Mouse (Mus musculus) embryonic fibroblast, embryonic 13.5 days (primary cell): ENCODE measurements around the gene Stx6. TPM values are rescaled to one million over a fixed set of nuclear protein-coding genes. Genes with fewer than 3 reads are reported as not detected.
A peak's percentile ranks its signal among the peaks of the same experiment; 100 is the strongest.

Experiments
- H3K27ac ChIP-seq: 2 replicates; pipeline ENCODE4 v1.5.1; 2012; ENCODE audit warnings: low read length, control low read depth, inconsistent platforms; ENCODE audit not compliant: insufficient read depth
- H3K4me1 ChIP-seq: 2 replicates; pipeline ENCODE4 v1.6.1; 2011; ENCODE audit warnings: low read length; ENCODE audit not compliant: control insufficient read depth, insufficient read depth
- H3K4me3 ChIP-seq: 2 replicates; pipeline ENCODE4 v1.5.1; 2011; ENCODE audit warnings: mild to moderate bottlenecking, control low read depth, low read length; ENCODE audit not compliant: insufficient read depth
- CTCF ChIP-seq: IDR thresholded peaks from 2 replicates; pipeline ENCODE4 v1.5.1; 2011; ENCODE audit warnings: mild to moderate bottlenecking, control low read depth, low read length, moderate library complexity, borderline replicate concordance; ENCODE audit not compliant: insufficient read depth
- POLR2A ChIP-seq: IDR thresholded peaks from 2 replicates; pipeline ENCODE4 v1.6.1; 2011; ENCODE audit warnings: low read depth, mild to moderate bottlenecking, control low read depth, low read length, moderate library complexity
- polyA plus RNA-seq: library from polyadenylated mRNA; stranded (reverse); fragments of >200 nt; gene quantifications from 2 replicates; pipeline ENCODE4 v1.2.4, GENCODE M21; 2011; ENCODE audit warnings: low read depth; ENCODE audit not compliant: missing spikeins, insufficient read length

Gene Stx6
- polyA plus RNA-seq, 1 experiment = 54.3 TPM

DNA sequence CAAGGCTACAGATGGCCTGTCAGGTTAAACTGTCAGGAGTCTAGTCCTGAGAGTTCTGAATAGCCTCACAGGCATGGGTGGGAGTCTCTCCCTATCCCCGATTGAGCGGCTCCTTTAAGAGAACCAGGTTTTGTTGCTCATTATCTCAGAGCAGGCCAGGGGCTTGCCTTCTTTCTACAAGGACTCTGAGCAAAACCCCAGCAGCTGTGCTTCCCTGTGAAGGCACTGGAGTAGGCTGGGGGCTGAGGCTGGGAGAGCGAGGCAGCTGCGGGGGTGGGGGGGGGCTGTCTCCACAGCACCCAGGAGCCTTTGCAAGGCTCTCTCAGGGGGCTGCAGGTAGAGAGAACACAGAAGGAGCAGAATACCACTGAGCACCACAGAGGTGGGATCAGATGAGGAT is 80.7 kb downstream of the Stx6 start:
- TF ChIP-seq POLR2A (no peak), CTCF (no peak)
- Histone ChIP-seq H3K27ac (no peak overlapping the region), H3K4me1 (no peaks in the 10 kb centered on the region), H3K4me3 (no peak overlapping the region)

- TF ChIP-seq CTCF (no peak), POLR2A (no peak)
- Histone ChIP-seq H3K4me3 (no peak overlapping the region), H3K4me1 (no peaks in the 10 kb centered on the region), H3K27ac (no peak overlapping the region)
Measured at GRCm38 (mm10) chr1:155239962-155240717, 81.6 kb downstream of the Stx6 start.

DNA sequence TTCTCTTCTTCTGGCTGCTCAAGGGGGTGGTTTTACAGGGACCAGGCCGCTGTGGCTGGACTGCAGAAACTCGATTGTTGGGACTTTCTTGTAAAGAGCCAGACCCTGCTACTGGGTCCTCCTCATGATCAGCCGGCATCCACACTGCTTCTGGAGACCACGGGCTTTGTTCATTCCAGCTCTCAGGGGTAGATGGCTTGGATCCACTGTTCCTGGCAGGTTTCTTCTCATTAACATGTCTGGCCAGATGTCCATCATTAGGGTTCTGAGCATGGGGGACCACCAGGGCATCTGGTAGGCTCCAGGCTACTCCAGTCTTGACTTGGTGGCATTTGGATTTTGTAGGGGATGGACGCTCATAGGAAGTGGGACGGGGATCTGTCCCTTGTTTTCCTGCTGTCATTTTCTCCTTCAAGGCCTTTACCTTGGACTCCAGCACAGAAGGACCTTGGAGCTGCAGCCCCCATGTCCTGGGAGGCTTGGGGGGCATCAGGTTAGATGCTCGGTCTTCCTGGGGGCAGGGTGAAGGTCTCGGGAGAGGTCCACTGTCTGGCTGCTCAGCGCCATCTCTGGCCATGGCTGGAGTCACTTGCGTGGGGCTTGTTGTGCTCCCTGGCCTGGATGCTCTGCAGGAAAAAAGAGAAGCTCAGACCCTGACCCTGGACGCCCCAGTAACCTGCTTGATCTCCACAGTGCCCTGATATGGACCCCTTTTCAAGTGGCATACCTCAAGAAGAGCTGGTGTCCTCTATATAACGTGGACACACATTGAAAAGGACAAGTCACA is 83.4 kb downstream of the Stx6 start:
- TF ChIP-seq CTCF (no peak), POLR2A (no peak)
- Histone ChIP-seq H3K4me1 (no peaks in the 10 kb centered on the region), H3K4me3 (no peak overlapping the region), H3K27ac (no peak overlapping the region)

- TF ChIP-seq POLR2A = no peak
- TF ChIP-seq CTCF = no peak
- Histone ChIP-seq H3K4me3 (no peak overlapping the region), H3K27ac (no peak overlapping the region), H3K4me1 (no peaks in the 10 kb centered on the region)
Measured at GRCm38 (mm10) chr1:155242488-155242745, 83.9 kb downstream of the Stx6 start.

DNA sequence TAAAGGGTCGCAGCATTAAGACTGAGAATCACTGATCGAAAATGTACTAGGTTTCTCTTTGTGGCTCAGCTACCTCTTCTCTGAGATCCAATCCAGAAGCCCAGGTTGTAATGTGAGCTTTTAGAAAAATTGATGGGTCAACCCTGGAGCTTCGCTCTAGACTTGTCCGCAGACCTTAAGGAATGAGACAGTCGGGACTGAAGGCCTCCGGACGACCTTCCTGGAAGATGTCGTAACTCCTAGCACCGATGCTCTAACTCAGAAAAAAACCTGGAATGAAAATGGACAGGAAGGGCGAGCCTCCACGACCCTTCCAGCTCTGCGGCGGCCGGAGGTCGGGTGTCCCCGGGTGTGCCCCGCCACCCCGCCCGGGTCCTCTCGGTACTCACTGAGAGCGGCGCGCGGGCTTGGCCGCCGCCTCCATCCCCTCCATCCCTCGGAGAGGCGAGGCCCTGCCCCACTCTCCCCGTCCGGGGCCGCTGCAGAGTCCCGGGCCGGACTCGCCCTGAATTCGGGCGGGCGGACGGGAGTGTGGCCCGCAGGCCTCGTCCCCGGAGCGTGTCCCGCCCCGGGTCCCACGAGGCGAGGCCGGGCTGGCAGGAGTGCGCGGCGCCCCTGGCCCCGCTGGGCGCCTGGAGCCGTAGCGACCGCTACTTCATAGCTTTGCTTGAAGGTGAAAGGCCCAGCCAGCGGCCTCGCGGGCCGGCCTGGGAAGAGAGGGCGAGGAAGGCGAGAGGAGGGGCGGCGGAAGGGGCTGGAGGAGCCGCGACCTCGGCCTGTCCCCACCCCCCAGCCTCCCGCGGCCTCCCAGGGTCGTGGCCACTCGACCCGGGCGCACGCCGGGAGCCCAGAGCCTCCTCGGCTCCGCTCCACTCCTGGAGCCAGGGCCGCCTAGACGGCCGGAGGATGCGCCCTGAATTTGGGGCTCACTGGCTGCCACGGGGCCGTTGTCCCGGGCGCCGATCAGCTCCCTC is 85.6 kb downstream of the Stx6 start, which contains the start of gene BC034090:
TSS of gene BC034090 (minus strand) at position 648 of the 974 bp plus-strand sequence.
- Histone ChIP-seq H3K4me3 (peak within 1 kb of the TSS; percentile 86), H3K4me1 (no peaks in the 10 kb centered on the region), H3K27ac (peak within 1 kb of the TSS; percentile 55)
- peak; percentile 48 for TF ChIP-seq POLR2A
- no peak for TF ChIP-seq CTCF

GRCm38 (mm10) chr1:155244771-155245211 is 86.3 kb downstream of the Stx6 start:
- H3K4me1 ChIP-seq = no peaks in the 10 kb centered on the region
- no peak for TF ChIP-seq CTCF
- peak; percentile 40 for TF ChIP-seq POLR2A
- H3K4me3 ChIP-seq = peak overlapping the region; percentile 86
- H3K27ac ChIP-seq = peak overlapping the region; percentile 55

GRCm38 (mm10) chr1:155245516-155245915 is 87.0 kb downstream of the Stx6 start:
- no peak for TF ChIP-seq CTCF
- no peak for TF ChIP-seq POLR2A
- H3K4me1 ChIP-seq = no peaks in the 10 kb centered on the region
- peak overlapping the region; percentile 86 for H3K4me3 ChIP-seq
- peak overlapping the region; percentile 55; the same call in 1 of the 2 replicates for H3K27ac ChIP-seq

GRCm38 (mm10) chr1:155247441-155247840 is 88.9 kb downstream of the Stx6 start:
- TF ChIP-seq POLR2A (no peak), CTCF (no peak)
- Histone ChIP-seq H3K4me3 (no peak overlapping the region), H3K4me1 (no peaks in the 10 kb centered on the region), H3K27ac (no peak overlapping the region)

- H3K4me1 ChIP-seq = no peaks in the 10 kb centered on the region
- H3K27ac ChIP-seq = no peak overlapping the region
- TF ChIP-seq CTCF (no peak), POLR2A (no peak)
- no peak overlapping the region for H3K4me3 ChIP-seq
Measured at GRCm38 (mm10) chr1:155248041-155248440, 89.5 kb downstream of the Stx6 start.

GRCm38 (mm10) chr1:155249896-155250295 is 91.4 kb downstream of the Stx6 start:
- no peak overlapping the region for H3K27ac ChIP-seq
- no peak overlapping the region for H3K4me3 ChIP-seq
- no peak for TF ChIP-seq CTCF
- H3K4me1 ChIP-seq = no peaks in the 10 kb centered on the region
